Mouse (Mus musculus): ENCODE results near the gene 4930432K21Rik.
A peak's percentile ranks its signal among the peaks of the same experiment; 100 is the strongest.

4930432K21Rik gene

DNA sequence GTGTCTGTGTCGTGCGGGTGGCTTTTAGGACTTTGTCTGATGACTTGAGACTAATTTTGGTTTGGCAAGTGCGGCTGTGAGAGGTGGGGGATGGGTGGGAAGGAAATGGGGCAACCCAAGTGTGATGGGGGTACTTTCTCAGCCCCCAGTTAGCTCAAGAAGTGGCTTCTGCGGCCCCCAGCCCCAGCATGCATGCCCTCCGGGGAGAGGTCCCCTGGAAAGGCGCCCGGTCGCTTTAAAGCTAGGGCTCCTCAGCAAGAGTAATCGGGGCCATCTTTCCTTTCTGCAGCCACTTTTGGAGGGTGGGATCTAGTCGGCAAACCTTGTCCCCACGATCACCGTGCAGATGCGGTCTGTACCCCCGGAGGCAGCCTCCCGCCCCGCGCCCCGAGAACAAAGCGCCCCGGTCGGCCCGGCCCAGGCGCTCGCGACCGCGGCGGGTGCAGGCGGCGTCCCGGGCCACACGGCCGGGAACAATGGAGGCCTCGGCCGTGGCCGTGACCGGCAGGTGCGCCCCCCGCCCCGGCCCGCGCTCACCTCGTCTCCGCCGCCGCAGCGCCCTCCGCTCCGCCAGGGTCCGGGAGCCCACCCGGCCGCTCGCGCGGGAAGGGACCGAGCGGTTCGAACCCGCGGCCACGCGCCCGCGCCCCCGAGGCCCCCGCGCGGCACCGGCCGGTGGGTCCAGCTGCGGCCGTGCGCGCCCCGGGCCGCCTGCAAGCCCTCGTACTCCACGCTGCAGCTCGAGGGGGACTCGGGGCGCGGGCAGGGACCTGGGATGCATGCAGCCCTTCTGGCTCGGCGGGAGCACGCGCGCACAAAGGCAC is 35.6 kb downstream of the 4930432K21Rik start:
- H3K27me3 ChIP-seq (ENCODE audit: insufficient read depth, low read length) = no peaks in the 10 kb centered on the region
- H3K4me3 ChIP-seq (replicated peaks; ENCODE audit: low read length) = peak overlapping the region; percentile 85
- no peaks in the 10 kb centered on the region for H3K9me3 ChIP-seq (ENCODE audit: low read length)
- peaks cover 79% of the 10 kb centered on the region for H3K4me1 ChIP-seq (replicated peaks; ENCODE audit: low read depth, low read length)
- no peak for TF ChIP-seq POU5F1 (IDR thresholded peaks at IDR 0.05; ENCODE audit: borderline replicate concordance, low read length)
- no peak for TF ChIP-seq NANOG (IDR thresholded peaks at IDR 0.05; ENCODE audit: borderline replicate concordance, low read length)
- no peak for TF ChIP-seq CTCF (conservative IDR thresholded peaks at IDR 0.05; ENCODE audit: low read length)
- H3K36me3 ChIP-seq (ENCODE audit: insufficient read depth, low read length) = peaks cover 22% of the 10 kb centered on the region

GRCm38 (mm10) chr8:84184085-84185043 is 36.5 kb downstream of the 4930432K21Rik start:
- Histone ChIP-seq H3K27me3 (ENCODE audit: insufficient read depth, low read length) (no peaks in the 10 kb centered on the region), H3K4me3 (replicated peaks; ENCODE audit: low read length) (peak overlapping the region; percentile 85), H3K9me3 (ENCODE audit: low read length) (no peaks in the 10 kb centered on the region), H3K36me3 (ENCODE audit: insufficient read depth, low read length) (peaks cover 20% of the 10 kb centered on the region), H3K4me1 (replicated peaks; ENCODE audit: low read depth, low read length) (peaks cover 79% of the 10 kb centered on the region)
- TF ChIP-seq POU5F1 (IDR thresholded peaks at IDR 0.05; ENCODE audit: borderline replicate concordance, low read length) (no peak), CTCF (conservative IDR thresholded peaks at IDR 0.05; ENCODE audit: low read length) (no peak), NANOG (IDR thresholded peaks at IDR 0.05; ENCODE audit: borderline replicate concordance, low read length) (no peak)

GRCm38 (mm10) chr8:84185117-84185516 is 37.3 kb downstream of the 4930432K21Rik start, which contains the start of gene Nanos3:
Gene Nanos3 (minus strand): TSS chr8:84185217.
- Histone ChIP-seq H3K4me3 (replicated peaks; ENCODE audit: low read length) (peak within 1 kb of the TSS; percentile 85), H3K9me3 (ENCODE audit: low read length) (no peaks in the 10 kb centered on the region), H3K4me1 (replicated peaks; ENCODE audit: low read depth, low read length) (peaks cover 80% of the 10 kb centered on the region), H3K27me3 (ENCODE audit: insufficient read depth, low read length) (no peaks in the 10 kb centered on the region), H3K36me3 (ENCODE audit: insufficient read depth, low read length) (peaks cover 15% of the 10 kb centered on the region)
- TF ChIP-seq POU5F1 (IDR thresholded peaks at IDR 0.05; ENCODE audit: borderline replicate concordance, low read length) (no peak), CTCF (conservative IDR thresholded peaks at IDR 0.05; ENCODE audit: low read length) (no peak), NANOG (IDR thresholded peaks at IDR 0.05; ENCODE audit: borderline replicate concordance, low read length) (no peak)

DNA sequence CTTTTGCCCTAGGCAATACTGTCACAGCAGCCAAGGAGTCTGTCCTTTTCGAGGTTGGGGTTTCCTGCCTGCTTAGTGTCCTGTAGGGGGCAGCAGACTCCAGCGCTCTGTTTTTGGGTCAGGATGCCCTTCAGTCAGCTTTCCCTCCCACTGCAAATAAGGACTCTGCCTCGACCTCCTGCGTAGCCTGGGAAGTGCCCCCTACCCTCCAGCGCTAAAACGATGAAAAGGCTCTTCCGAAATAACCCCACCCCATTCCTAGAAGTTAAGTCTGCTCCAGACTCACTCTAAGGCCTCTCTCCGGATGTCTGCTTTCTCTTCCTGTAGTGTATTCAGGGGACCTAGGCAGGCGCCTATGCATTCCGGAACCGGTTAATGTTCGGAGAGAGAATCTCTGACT is 38.7 kb downstream of the 4930432K21Rik start:
- Histone ChIP-seq H3K27me3 (ENCODE audit: insufficient read depth, low read length) (no peaks in the 10 kb centered on the region), H3K4me3 (replicated peaks; ENCODE audit: low read length) (peak overlapping the region; percentile 77), H3K4me1 (replicated peaks; ENCODE audit: low read depth, low read length) (peaks cover 80% of the 10 kb centered on the region), H3K36me3 (ENCODE audit: insufficient read depth, low read length) (peaks cover 14% of the 10 kb centered on the region), H3K9me3 (ENCODE audit: low read length) (no peaks in the 10 kb centered on the region)
- TF ChIP-seq POU5F1 (IDR thresholded peaks at IDR 0.05; ENCODE audit: borderline replicate concordance, low read length) = no peak
- TF ChIP-seq CTCF (conservative IDR thresholded peaks at IDR 0.05; ENCODE audit: low read length) = peak; percentile 89
- TF ChIP-seq NANOG (IDR thresholded peaks at IDR 0.05; ENCODE audit: borderline replicate concordance, low read length) = peak; percentile 65; the same call in 1 of the 2 replicates

GRCm38 (mm10) chr8:84187065-84187755 is 39.4 kb downstream of the 4930432K21Rik start:
- peaks cover 79% of the 10 kb centered on the region for H3K4me1 ChIP-seq (replicated peaks; ENCODE audit: low read depth, low read length)
- TF ChIP-seq CTCF (conservative IDR thresholded peaks at IDR 0.05; ENCODE audit: low read length) (peak; percentile 62), POU5F1 (IDR thresholded peaks at IDR 0.05; ENCODE audit: borderline replicate concordance, low read length) (no peak)
- H3K9me3 ChIP-seq (ENCODE audit: low read length) = no peaks in the 10 kb centered on the region
- H3K27me3 ChIP-seq (ENCODE audit: insufficient read depth, low read length) = no peaks in the 10 kb centered on the region
- peaks cover 8% of the 10 kb centered on the region for H3K36me3 ChIP-seq (ENCODE audit: insufficient read depth, low read length)
- peak overlapping the region; percentile 77 for H3K4me3 ChIP-seq (replicated peaks; ENCODE audit: low read length)

DNA sequence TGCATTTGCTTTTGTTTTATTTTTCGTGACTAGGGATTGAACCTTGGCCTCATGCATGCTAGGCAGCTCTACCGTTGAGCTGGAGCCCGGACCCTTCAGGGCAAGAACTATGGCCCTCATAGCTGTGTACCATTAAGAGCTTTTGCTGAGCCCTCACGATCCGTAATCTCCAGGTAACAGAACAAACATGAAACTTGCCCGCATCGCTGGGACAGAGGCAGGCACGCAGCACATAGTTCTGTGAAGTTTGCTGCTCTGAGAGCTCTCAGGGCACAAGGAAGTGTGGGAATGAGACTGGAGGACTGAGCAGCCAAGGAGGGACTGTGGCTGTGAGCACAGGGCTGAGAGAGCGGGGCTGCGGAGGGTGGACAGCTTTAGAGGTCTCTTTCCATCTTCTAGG is 40.8 kb downstream of the 4930432K21Rik start:
- Histone ChIP-seq H3K9me3 (ENCODE audit: low read length) (no peaks in the 10 kb centered on the region), H3K27me3 (ENCODE audit: insufficient read depth, low read length) (no peaks in the 10 kb centered on the region), H3K4me3 (replicated peaks; ENCODE audit: low read length) (peak overlapping the region; percentile 68), H3K4me1 (replicated peaks; ENCODE audit: low read depth, low read length) (peaks cover 80% of the 10 kb centered on the region), H3K36me3 (ENCODE audit: insufficient read depth, low read length) (no peaks in the 10 kb centered on the region)
- TF ChIP-seq NANOG (IDR thresholded peaks at IDR 0.05; ENCODE audit: borderline replicate concordance, low read length) = no peak
- no peak for TF ChIP-seq CTCF (conservative IDR thresholded peaks at IDR 0.05; ENCODE audit: low read length)
- TF ChIP-seq POU5F1 (IDR thresholded peaks at IDR 0.05; ENCODE audit: borderline replicate concordance, low read length) = no peak

DNA sequence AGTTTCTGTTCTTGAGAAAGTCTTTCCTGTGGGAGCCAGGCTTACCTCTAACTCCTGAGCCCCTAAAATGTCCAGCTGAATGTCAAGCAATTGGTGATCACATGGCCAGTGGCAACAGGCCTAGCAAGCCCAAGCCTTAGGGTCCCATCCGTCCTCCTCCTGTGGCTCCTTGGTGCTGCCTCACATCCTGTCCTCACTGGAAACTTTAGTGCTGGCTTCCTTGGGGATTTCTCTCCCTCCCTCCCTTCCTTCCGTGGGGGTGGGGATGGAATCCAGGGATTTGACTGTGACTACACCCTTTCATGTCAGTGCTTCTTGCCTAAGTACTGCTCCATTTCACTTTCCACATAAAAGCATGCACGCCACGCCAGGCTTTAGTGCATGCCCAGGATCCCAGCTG is 41.8 kb downstream of the 4930432K21Rik start:
- Histone ChIP-seq H3K27me3 (ENCODE audit: insufficient read depth, low read length) (no peaks in the 10 kb centered on the region), H3K4me1 (replicated peaks; ENCODE audit: low read depth, low read length) (peaks cover 81% of the 10 kb centered on the region), H3K4me3 (replicated peaks; ENCODE audit: low read length) (peak overlapping the region; percentile 68), H3K36me3 (ENCODE audit: insufficient read depth, low read length) (no peaks in the 10 kb centered on the region), H3K9me3 (ENCODE audit: low read length) (no peaks in the 10 kb centered on the region)
- TF ChIP-seq POU5F1 (IDR thresholded peaks at IDR 0.05; ENCODE audit: borderline replicate concordance, low read length) = no peak
- no peak for TF ChIP-seq NANOG (IDR thresholded peaks at IDR 0.05; ENCODE audit: borderline replicate concordance, low read length)
- TF ChIP-seq CTCF (conservative IDR thresholded peaks at IDR 0.05; ENCODE audit: low read length) = no peak
